Mouse (Mus musculus) adrenal gland, adult 18-20 months (tissue): ENCODE measurements around the gene Mad1l1. TPM values are rescaled to one million over a fixed set of nuclear protein-coding genes. Genes with fewer than 3 reads are reported as not detected.
"Not testable (repeated sequence)": the region's sequence is repeated elsewhere in the genome, so short reads cannot be mapped to it uniquely, and the experiment has no call there.

Experiments used
- DNase-seq, 2 experiments: peaks; one replicate each; pipeline ENCODE4 v3.0.0; 2021 to 2022; ENCODE audit warnings: low spot score in 2 of 2
- long read RNA-seq, 2 experiments: library from polyadenylated mRNA; stranded (forward); transcript quantifications; one replicate each; pipeline ENCODE4 v2.0.0; 2021
- total RNA-seq, 2 experiments: library from RNA; stranded (reverse); gene quantifications; 1 replicate in 1 of 2; 2 replicates in 1 of 2; pipeline ENCODE4 v1.2.3; 2021

Mad1l1 gene
- 10 to 100 TPM; 11.4 to 12.9 TPM for total RNA-seq
- long read RNA-seq, experiment 1, transcript Mad1l1-201 (18 exons, 2,640 nt) = major isoform, 18 of 22 reads
- long read RNA-seq, experiment 1, partial matches to known transcripts = 1 of 22 reads
- long read RNA-seq, experiment 1, other reads (novel, unspliced or antisense) = 3 of 22 reads
- long read RNA-seq, experiment 2, transcript Mad1l1-201 (18 exons, 2,640 nt) = major isoform, 25 of 44 reads
- long read RNA-seq, experiment 2, partial matches to known transcripts = 3 of 44 reads
- long read RNA-seq, experiment 2, other reads (novel, unspliced or antisense) = 16 of 44 reads

GRCm38 (mm10) chr5:140321042-140321755, at the start of gene Mad1l1, which contains the start of gene Nudt1:
Gene Mad1l1 (minus strand): TSS chr5:140321552.
Gene Nudt1 (plus strand): TSS chr5:140321656.
- DNase-seq = peak; percentile 89 to 92

- DNase-seq = no peak
These were observed 49.3 kb upstream of the Mad1l1 start for GRCm38 (mm10) chr5:140370446-140371254.

GRCm38 (mm10) chr5:140369466-140369865, 48.1 kb upstream of the Mad1l1 start:
- no peak for DNase-seq

GRCm38 (mm10) chr5:140368926-140369325, 47.6 kb upstream of the Mad1l1 start:
- DNase-seq = no peak

GRCm38 (mm10) chr5:140368126-140368525, 46.8 kb upstream of the Mad1l1 start:
- not testable (repeated sequence) for DNase-seq

GRCm38 (mm10) chr5:140364415-140364814, 43.1 kb upstream of the Mad1l1 start:
- DNase-seq = no peak

GRCm38 (mm10) chr5:140359930-140360674, 38.8 kb upstream of the Mad1l1 start:
- no peak for DNase-seq

- no peak for DNase-seq
These were observed 36.1 kb upstream of the Mad1l1 start for GRCm38 (mm10) chr5:140357466-140357865.

GRCm38 (mm10) chr5:140355934-140356333, 34.6 kb upstream of the Mad1l1 start:
- DNase-seq = no peak

GRCm38 (mm10) chr5:140352352-140352751, 31.0 kb upstream of the Mad1l1 start:
- no peak for DNase-seq

- DNase-seq = no peak
These were observed 29.6 kb upstream of the Mad1l1 start for GRCm38 (mm10) chr5:140350731-140351497.

- no peak for DNase-seq
These were observed 28.5 kb upstream of the Mad1l1 start for GRCm38 (mm10) chr5:140349882-140350281.

- DNase-seq = no peak
These were observed 24.7 kb upstream of the Mad1l1 start for GRCm38 (mm10) chr5:140346050-140346449.

- DNase-seq = no peak
These were observed 23.9 kb upstream of the Mad1l1 start for GRCm38 (mm10) chr5:140345244-140345643.

- no peak for DNase-seq
These were observed 21.5 kb upstream of the Mad1l1 start for GRCm38 (mm10) chr5:140342880-140343279.

GRCm38 (mm10) chr5:140339836-140340235, 18.5 kb upstream of the Mad1l1 start:
- no peak for DNase-seq

- DNase-seq = no peak
These were observed 17.4 kb upstream of the Mad1l1 start for GRCm38 (mm10) chr5:140338779-140339178.

- peak; percentile 40 for DNase-seq
These were observed 15.3 kb upstream of the Mad1l1 start for GRCm38 (mm10) chr5:140336680-140337079.

- no peak for DNase-seq
These were observed 12.3 kb upstream of the Mad1l1 start for GRCm38 (mm10) chr5:140333631-140334030.

GRCm38 (mm10) chr5:140332519-140332918, 11.2 kb upstream of the Mad1l1 start:
- no peak for DNase-seq
